Mouse (Mus musculus) kidney, postnatal 10 days (tissue): ENCODE data around the gene Fam126b.
"Not testable (repeated sequence)": the region's sequence is repeated elsewhere in the genome, so short reads cannot be mapped to it uniquely, and the experiment has no call there.

ENCODE experiments used
- DNase-seq: peaks from one replicate; pipeline ENCODE4 v3.0.0; 2021; ENCODE audit warnings: mixed read lengths

Fam126b gene

DNA sequence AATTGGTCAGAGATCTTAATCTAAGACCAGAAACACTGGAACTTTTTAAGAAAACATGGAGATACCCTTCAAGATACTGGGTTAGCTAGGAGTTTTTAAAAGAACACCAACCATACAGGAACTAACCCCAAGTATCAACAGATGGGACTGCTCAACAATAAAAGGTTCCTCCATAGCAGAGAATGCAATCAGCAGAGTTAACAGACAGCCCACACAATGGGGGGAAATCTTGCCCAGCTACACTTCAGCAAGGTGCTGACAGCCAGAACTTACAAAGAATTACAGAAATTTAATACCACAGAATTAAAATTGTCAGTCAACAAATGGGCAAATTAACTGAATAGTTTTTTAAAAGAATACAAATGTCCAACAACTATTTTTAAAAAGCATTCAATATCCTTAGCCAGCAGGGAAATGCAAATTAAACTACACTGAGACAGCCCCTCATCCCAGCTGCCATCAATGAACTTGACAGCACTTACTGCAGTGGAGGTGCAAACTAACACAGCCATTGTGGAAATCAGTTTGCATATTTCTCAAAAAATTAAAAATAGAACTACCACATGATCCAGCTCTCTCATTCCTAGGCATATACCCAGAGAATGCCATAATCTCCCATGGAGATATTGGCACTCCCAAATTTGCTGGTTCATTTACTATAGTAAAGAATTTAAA is 17.5 kb downstream of the Fam126b start:
- DNase-seq, result no peak

DNA sequence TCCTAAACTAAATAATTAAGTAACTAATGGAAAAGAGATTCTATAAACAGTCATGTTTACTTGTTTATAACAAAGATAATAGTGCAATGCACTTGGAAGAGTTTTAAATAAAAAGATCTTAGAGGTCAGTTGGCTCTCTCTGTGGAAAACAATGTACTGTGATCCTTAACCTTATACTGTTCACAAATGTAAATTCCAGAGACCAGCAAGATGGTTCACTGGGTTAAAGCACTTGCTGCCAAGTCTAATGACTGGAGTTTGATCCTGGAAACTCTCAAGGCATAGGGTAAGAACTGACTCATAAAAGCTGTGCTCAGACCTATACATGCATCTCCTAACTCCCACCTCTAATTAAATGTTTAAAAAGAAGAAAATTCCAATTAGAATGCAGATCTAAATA is 19.5 kb downstream of the Fam126b start:
- DNase-seq, result peak; percentile 13

DNA sequence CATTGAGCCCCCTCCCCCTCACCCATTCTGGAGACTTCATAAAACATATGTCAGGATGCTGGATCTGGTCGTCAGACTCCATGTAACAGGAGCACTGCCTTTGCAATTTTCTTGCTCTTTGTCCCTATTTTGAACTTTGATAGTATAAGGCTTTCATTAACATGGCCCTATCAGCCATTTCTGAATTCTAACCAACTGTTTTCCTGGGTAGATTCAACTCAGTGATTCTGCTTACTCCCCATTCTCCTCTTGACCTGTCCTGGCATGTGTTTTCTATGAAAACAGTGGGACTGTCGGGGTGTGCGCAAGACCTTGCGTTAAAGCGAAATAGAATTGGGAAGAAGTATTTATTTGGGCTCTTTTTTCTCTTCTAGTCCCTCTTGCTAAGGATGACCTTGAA is 21.1 kb downstream of the Fam126b start:
- DNase-seq, result no peak

DNA sequence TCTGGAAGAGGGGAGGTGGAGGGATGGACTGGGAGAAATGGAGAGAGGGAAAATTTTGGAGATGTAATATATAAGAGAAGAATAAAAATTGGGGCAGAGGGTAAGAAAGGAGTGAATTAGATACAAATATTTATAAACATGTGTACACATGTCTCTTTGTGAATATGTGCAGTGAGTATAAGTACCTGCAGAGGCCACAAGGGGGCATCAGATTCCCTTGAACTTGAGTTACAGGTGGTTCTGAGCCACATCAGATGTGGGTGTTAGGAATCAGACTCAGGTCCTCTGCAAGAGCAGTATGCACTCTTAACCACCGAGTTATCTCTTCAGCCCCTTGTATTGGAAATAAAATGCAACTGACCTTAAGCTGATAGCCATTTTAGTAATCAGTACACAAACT is 23.7 kb downstream of the Fam126b start:
- DNase-seq, result peak; percentile 68

DNA sequence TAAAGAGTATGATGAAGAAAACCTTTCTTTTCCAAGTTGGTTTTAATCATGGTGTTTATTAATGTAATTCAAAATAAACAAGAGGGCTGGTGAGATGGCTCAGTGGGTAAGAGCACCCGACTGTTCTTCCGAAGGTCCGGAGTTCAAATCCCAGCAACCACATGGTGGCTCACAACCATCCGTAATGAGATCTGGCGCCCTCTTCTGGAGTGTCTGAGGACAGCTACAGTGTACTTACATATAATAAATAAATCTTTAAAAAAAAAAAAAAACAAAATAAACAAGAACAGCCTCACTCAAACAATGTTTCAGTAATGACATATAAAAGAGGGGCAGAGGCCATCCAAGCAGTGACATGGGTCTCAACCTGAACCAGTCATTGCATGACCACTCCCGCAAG is 25.8 kb downstream of the Fam126b start:
- not testable (repeated sequence) for DNase-seq

DNA sequence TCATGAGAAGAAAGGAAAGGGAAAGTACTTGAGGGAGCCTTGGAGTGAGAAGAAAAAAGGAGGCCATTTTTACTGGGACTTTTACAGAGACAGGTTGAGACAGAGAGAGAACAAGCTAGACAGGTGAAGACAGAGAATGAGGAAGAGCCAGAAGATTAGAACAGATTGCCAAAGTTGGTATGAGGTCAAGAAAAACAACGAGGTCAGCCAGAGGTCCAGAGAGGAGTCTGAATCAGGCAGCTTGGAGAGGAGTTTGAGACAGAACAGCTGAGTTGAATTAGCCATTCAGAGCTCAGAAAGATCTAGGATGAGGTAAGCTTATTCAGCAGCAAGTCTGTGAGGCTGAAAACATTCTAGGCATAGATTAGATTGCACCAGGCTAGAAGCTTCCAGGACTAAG is 44.7 kb downstream of the Fam126b start:
- no peak for DNase-seq

DNA sequence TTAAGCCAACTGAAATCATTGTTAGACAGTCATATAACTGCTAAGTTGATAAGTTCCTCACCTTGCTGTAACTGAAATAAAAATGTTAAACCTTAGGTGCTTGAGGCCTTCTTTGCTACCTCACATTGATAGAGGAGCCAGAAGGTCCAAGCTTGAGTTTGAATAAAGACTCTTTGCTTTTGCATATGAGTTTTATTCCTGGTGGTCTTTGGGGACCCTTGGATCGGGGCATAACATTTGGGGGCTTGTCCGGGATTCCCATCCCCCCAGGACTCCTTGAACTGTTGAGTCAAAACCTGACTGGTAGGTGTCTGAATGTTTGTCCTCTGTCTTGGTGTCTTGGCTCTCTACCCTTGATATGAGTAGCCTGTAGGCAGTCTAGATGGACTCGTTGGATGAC is 78.9 kb downstream of the Fam126b start:
- no peak for DNase-seq

DNA sequence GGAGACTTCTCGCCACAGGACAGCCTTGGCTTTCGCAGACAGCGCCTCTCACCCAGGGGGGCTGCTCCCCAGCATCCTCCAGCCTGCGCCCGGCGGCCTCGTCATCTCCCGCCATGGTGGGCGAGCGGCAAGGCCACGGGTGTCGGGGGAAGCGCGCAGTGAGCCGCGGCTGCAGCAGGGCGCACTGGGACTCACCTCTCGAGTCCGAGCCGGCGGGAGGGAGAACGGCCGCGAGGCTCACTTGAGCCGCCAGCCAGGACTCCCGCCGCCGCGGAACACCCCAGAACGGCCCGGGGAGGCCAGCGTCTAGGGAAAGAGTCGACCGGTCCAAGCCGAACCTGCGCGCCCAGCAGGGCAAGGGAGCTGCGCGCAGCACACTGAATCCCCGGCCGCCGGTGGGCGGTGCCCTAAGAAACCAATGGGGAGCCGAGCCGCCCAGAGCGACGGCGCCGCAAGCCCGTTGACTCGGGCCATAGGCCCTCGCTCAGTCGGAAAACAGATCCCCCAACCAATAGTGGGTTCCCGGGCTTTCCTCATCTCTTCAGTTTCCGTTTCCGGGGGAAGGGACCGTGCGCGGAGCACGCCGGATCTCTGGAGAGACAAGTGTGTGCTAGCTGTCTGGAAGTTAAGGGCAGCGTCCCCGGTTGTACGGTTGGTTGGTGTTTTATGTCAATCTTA is 81.4 kb downstream of the Fam126b start, which contains the start of gene Orc2:
Gene Orc2, minus strand, starts transcription at position 533 of the 678 bp plus-strand sequence.
- peak; percentile 94 for DNase-seq

DNA sequence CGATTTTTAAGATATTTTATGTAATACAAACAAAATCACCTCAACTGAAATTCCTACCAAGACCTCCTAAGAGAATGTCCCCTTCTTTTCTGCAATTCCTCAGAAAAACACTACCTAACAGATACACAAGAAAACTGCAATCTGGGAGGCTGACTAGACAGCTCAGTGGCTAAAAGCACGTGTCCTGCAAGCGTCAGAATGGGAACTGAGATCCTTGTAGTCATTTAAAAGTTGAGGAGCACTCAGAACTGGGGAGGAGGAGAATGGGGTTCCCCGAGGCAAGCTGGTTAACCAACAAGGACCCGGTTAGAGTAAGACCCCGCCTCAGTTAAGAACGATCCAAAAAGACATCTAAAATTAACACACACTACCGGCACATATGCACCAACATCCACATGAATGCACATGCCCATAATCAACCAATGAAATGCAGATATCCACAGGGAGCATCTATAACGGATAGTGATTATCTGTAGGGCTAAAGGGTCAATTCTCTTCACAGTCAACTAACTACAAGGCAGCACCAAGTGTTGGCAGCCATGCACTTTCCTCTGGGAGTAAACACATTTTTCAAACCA is 82.2 kb downstream of the Fam126b start:
- no peak for DNase-seq

DNA sequence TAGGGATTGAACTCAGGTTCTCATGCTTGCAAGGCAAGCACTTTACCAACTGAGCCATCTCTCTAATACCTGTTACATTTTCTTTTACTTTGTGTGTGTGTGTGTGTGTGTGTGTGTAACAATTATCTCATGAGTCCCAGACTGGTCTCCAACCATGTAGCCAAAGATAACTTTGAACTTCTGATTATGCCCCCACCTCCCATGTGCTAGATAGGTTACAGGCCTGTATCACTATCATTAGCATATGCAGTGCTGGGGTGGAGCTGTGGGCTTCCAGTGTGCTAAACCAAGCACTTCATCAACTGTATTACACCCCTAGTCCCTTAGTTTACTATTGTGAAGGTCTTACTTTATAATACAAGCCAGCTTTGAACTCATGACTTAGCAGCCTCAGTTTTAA is 83.0 kb downstream of the Fam126b start:
- no peak for DNase-seq

DNA sequence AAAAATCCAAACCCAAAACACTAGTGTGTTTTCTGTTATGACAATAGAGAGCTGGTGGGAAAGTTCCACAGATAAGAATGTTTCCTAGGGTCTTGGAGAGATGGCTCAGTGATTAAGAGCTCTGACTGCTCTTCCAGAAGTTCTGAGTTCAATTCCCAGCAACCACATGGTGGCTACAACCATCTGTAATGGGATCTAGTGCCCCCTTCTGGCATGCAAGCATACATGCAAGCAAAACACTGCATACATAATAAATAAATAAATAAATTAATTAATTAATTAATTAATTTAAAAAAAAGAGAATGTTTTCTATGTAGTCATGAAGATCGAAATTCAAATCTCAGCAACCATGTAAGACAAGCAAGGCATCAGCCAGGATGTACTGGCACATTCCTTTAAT is 87.4 kb downstream of the Fam126b start:
- no peak for DNase-seq

DNA sequence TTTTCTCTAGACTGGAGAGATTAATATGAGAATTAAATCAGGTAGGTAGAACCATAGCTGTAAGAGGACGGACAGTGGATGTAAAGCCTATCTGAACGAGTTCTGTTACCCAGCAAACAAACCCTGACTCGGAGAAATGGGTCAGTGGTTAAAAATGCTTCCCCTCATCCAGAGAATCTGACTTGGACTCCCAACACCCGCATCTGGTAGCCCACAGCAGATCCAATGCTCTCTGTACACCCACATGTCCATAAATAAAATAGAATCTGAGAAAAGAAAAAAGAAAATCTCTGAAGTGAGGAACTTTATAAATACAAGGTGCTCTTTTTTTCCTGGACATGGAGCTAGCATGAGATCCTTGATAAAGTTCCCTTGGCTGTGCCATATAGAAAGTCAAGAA is 88.4 kb downstream of the Fam126b start:
- DNase-seq, result no peak

DNA sequence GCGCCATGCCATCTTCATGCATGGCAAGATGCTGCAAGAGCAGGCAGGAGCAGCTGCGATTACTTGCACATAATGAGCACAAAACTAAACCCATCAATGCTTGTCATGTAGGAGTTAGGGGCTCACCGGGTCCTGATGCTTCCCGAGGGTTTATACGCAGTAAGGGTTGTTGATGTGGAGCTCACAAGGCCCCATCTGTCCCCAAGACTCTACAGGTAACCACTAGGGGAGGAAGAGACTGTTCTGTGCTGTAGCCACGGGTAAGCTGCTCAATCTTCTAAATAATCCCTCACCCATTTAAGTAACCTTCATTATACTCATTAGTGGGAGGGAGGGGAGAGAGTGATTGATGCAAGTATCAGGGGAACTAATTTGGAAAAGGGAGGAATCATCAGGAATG is 90.5 kb downstream of the Fam126b start:
- no peak for DNase-seq

DNA sequence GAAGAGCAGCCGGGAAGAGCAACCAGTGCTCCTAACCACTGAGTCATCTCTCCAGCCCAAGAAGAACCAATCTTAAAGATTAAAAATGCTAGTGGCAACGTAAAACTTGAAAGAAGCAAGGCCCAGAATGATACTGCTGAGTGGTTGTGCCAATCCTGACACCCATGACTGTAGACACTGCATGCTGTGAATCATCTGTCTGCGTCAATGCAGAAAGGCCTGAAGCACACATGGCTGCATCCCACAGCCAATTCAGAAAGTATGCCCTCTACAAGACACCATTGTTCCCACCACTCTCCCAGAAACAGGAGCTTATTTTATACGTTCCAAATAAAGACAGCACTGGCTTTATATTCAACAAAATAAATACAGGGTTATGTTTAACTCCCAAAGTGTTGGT is 103.5 kb downstream of the Fam126b start:
- DNase-seq, result no peak

DNA sequence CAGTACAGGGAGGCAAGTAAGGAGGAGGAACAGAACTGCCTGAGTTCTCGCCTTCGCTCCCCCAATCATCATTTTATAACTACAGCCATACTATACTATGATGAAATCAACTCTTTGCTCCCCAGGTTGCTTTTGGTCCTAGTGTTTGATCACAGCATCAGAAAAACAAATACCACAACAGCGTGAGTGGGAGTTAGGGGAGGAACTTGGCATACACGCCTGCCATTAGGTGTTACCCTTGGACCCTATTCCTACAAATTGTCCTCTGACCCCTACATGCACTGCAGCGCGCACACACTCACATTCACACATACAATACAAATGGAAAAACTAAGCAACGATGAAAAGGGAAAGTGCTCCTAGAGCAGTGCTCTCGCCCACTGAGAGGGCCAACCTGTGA is 110.5 kb downstream of the Fam126b start:
- DNase-seq, result no peak
